Mouse (Mus musculus): ENCODE data around the gene Cachd1.

DNA sequence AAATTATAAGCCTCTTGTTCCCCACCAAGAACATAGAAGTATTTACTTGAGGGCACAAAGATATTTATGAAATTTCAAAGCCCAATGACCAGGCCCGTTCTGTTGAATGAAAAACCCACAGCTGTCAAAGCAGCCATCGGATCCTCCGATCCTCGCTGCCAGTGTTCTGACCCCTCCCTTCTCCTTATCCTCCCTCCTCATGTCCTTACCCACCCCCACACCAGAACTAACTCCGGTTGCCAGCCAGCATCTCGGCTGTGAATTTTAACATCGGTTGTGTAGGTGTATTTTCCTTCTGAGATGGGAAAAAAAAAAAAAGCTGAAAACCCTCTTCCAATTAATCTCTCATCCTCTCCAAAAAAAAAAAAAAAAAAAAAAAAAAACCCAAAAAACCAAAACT lies 260.7 kb downstream of the Cachd1 start:
- TF ChIP-seq POLR2A (IDR thresholded peaks at IDR 0.05; ENCODE audit: extremely low read depth, insufficient read depth, low read length), result no peak
- TF ChIP-seq CTCF (IDR thresholded peaks at IDR 0.05; ENCODE audit: low read depth, low read length), result no peak
